Mouse (Mus musculus) sigmoid colon, adult 10 weeks (tissue): Measurements from ENCODE around the gene Crybb1. TPM values are rescaled to one million over a fixed set of nuclear protein-coding genes. Genes with fewer than 3 reads are reported as not detected.

Experiments
- polyA plus RNA-seq: library from polyadenylated mRNA; stranded (reverse); fragments of 350-450 nt; fragmentation: Illumina TruSeq; extraction: RNeasy Lipid Tissue Mini Kit (QIAGEN cat#74804); gene quantifications from one replicate; pipeline ENCODE4 v1.2.3, GENCODE M21; 2014; ENCODE audit warnings: low read depth, low replicate concordance

Crybb1 gene
- polyA plus RNA-seq, result not detected

DNA sequence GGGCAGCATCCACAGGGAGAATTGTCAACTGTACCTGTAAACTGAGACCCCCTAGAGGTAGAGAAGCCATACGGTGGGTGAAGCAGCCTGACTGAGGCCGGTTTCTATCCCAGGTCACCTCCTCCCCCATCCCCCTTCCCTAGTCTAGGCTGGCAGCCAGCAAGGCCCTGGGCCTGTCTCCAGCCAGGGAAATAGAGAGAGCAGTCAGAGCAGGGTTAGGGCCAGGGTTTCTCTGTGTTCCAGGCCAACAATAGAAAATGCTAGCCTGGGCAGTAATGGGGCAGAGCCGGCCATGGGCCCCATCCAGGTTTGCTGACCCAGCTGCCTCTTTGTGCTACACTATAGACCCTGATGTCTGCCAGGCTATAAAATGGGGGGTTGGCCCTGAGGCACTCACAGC is at the start of gene Crybb1:
Gene Crybb1 (plus strand): TSS at position 390 of the 400 bp plus-strand sequence.

DNA sequence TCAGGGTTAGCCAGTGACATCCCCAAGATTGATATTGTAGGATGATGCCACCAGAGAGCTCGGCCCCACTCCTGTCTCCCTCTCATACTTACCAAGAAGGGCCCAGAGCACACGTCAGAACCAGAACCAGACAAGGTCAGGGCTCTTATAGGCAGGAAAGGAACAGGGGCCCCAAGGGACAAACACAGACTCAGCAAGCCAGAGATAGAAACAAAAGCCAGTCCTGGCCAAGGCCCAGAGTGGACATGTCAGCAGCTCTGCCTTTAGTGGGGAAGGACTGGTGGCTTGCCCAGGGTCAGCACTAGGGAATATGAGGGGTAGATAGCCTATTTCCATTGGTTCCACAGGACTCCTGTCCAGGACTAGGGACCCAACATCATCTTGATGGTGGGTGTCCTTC is 3.2 kb upstream of the Crybb1 start, which contains the start of gene Cryba4:
Gene Cryba4 (minus strand): TSS at position 119 of the 400 bp plus-strand sequence.

DNA sequence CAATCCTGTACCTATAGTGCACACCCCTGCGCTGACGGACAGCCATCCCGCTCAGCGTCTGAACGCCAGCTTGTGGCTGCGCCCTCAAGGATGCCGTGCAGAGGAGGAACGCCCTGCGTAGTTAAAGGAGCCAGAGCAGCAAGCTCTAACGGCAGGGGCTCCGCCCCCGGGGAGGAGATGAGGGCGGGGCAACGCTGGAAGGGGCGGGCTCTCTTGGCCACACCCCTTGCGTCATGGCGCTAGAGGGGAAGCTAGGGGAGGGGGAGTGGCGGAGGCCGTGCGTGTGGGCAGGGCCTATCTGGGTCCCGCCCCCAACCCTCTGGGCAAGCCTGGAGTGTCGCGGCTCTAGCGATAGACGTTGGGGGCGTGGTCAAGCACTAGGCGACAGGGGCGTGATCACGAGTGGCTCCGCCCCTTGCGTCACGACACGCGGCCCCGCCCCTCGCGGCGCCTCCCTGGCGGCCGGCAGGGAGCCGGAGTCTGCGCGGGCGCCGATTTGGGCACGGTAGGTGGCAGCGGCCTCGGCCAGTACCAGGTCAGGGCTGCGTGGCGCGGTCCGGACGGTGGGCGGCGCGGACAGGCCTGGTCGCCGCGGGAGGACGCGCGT is 20.8 kb downstream of the Crybb1 start, which contains the start of gene Tpst2:
Gene Tpst2 (plus strand): TSS at position 425 of the 607 bp plus-strand sequence.

Other genes starting within 250 kb of the Crybb1 start
- gene Cryba4, start 3.3 kb upstream of the Crybb1 start, polyA plus RNA-seq, result not detected
- 4.1 TPM for gene Tpst2, start 20.9 kb downstream of the Crybb1 start, polyA plus RNA-seq
- gene Tfip11, start 70.5 kb downstream of the Crybb1 start, polyA plus RNA-seq, result 6.4 TPM
- not detected for gene Srrd, start 87.2 kb downstream of the Crybb1 start, polyA plus RNA-seq
- gene Hps4, start 87.3 kb downstream of the Crybb1 start, polyA plus RNA-seq, result 20.8 TPM
- not detected for gene Gm6583, start 100.2 kb downstream of the Crybb1 start, polyA plus RNA-seq
- not detected for gene Asphd2, start 139.1 kb downstream of the Crybb1 start, polyA plus RNA-seq
- not detected for gene Gm6588, start 193.6 kb downstream of the Crybb1 start, polyA plus RNA-seq